Mouse (Mus musculus): ENCODE data around the gene Smcp.

DNA sequence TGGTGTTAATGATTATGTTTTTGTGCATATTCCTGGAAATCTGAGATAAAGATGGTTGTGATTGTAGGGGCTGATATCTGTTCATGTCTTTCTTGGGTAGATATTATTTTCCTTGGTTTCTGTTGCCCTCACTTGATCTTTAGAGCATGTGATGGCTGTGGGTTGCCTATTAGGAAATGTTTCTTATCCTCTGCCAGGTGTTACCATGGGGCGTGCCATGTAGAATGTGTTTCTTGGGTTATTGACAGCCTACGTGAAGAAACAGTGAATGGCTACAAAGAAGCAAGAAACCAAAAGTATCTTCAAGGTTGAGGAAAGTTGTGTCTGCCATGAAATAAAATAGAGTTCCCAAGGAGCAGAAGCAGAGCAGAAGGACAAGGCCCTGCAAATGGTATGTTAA, 9.6 kb upstream of the Smcp start:
- no peak for TF ChIP-seq GATA1 (IDR thresholded peaks at IDR 0.05; ENCODE audit: borderline replicate concordance, low read length)
- no peak for TF ChIP-seq FLI1 (IDR thresholded peaks at IDR 0.05; ENCODE audit: low read length)
